Mouse (Mus musculus): ENCODE measurements around the gene Gm21149. TPM values are rescaled to one million over a fixed set of nuclear protein-coding genes. Genes with fewer than 3 reads are reported as not detected.
"Not testable (repeated sequence)": the region's sequence is repeated elsewhere in the genome, so short reads cannot be mapped to it uniquely, and the experiment has no call there.

Gene Gm21149
- total RNA-seq, 2 experiments from 2014 or later, result not detected

- intact Hi-C loops (cut with DNase I); DNase-seq: not testable (repeated sequence)
These were observed 10.1 kb downstream of the Gm21149 start for GRCm38 (mm10) chr5:15466218-15466617.

- intact Hi-C loops (cut with DNase I), result not testable (repeated sequence)
- peak in 1 of 2 experiments; percentile 10 for DNase-seq
These were observed 12.8 kb downstream of the Gm21149 start for GRCm38 (mm10) chr5:15463561-15463960.

- intact Hi-C loops (cut with DNase I), result not testable (repeated sequence)
These were observed 14.7 kb downstream of the Gm21149 start for GRCm38 (mm10) chr5:15461613-15462012.

GRCm38 (mm10) chr5:15457865-15458571, 18.3 kb downstream of the Gm21149 start:
- intact Hi-C loops (cut with DNase I); DNase-seq: not testable (repeated sequence)

More at GRCm38 (mm10) chr5:15461613-15462012, 14.7 kb downstream of the Gm21149 start:
- not testable (repeated sequence) for DNase-seq

Other genes with a start within 250 kb of the Gm21149 start
- not detected for gene Gm21190, start 52.7 kb upstream of the Gm21149 start, total RNA-seq (2021)
- gene Gm21083, start 100.8 kb upstream of the Gm21149 start, total RNA-seq (2021), result not detected
- gene Speer4d, start 142.5 kb upstream of the Gm21149 start, total RNA-seq (2021), result not detected
- not detected for gene 4930572O03Rik, start 180.5 kb upstream of the Gm21149 start, total RNA-seq (2021)
- gene Speer4c, start 237.7 kb upstream of the Gm21149 start, total RNA-seq (2021), result not detected